Mouse (Mus musculus): ENCODE measurements around the gene BC055324. TPM values are rescaled to one million over a fixed set of nuclear protein-coding genes. Genes with fewer than 3 reads are reported as not detected.

The BC055324 gene
- total RNA-seq, 2 experiments from 2014 or later = 2.8 to 3.1 TPM

Other genes starting within 250 kb of the BC055324 start
- 100 to 1,000 TPM; 252 to 253 TPM for gene Kifap3, start 215.2 kb downstream of the BC055324 start, total RNA-seq (2021)
- 10 to 100 TPM; 22.2 to 23.3 TPM for gene Scyl3, start 65.7 kb downstream of the BC055324 start, total RNA-seq (2021)
- gene Mettl18, start 93 bp upstream of the BC055324 start, total RNA-seq (2021) = 1 to 10 TPM; 5.1 to 5.2 TPM
- not detected for gene Sele, start 53.4 kb upstream of the BC055324 start, total RNA-seq (2021)
- gene Sell, start 67.2 kb upstream of the BC055324 start, total RNA-seq (2021) = under 1 TPM in 1 of 2 experiments, not detected in 1; 0.20 TPM
- gene Selp, start 120.5 kb upstream of the BC055324 start, total RNA-seq (2021) = under 1 TPM in 1 of 2 experiments, not detected in 1; 0.14 TPM
- gene F5, start 157.0 kb upstream of the BC055324 start, total RNA-seq (2021) = under 1 TPM; 0.14 to 0.24 TPM

Measured in left cerebral cortex, postnatal 4 days (tissue).